Mouse (Mus musculus) urinary bladder, postnatal 36 days (tissue): ENCODE data around the gene Pcsk5.

ENCODE experiments used
- DNase-seq, 2 experiments: peaks; one replicate each; pipeline ENCODE4 v3.0.0; 2022; ENCODE audit warnings: low spot score in 2 of 2, mixed read lengths in 1 of 2

The Pcsk5 gene

GRCm38 (mm10) chr19:17396802-17397201 lies 440.6 kb downstream of the Pcsk5 start:
- DNase-seq, result no peak

- peak; percentile 88 to 93 for DNase-seq
These were observed 443.4 kb downstream of the Pcsk5 start, which contains the start of gene Rfk for GRCm38 (mm10) chr19:17393841-17394591. Gene Rfk (plus strand): TSS chr19:17394043.

DNA sequence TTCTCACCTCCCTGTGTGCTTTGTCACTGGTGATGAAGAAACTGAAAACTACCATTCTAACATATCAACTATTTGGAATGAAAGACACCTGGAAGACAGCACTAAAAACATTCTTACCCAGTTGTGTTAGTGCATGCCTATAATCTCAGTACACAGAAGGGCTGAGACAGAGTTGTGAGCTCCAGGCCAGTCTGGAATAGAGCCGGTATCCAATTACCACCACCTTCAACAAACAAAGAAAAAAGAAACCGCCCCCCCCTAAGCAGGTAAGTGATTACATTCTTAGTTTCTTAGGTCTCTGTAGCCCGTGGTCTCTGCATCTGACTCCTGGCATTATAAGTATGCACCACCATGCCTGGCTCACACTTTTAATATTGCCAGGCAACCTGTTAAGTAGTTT lies 444.6 kb downstream of the Pcsk5 start:
- no peak for DNase-seq

GRCm38 (mm10) chr19:17388404-17388803 lies 449.0 kb downstream of the Pcsk5 start:
- DNase-seq, result no peak

- no peak for DNase-seq
These were observed 451.0 kb downstream of the Pcsk5 start for GRCm38 (mm10) chr19:17386424-17386823.

DNA sequence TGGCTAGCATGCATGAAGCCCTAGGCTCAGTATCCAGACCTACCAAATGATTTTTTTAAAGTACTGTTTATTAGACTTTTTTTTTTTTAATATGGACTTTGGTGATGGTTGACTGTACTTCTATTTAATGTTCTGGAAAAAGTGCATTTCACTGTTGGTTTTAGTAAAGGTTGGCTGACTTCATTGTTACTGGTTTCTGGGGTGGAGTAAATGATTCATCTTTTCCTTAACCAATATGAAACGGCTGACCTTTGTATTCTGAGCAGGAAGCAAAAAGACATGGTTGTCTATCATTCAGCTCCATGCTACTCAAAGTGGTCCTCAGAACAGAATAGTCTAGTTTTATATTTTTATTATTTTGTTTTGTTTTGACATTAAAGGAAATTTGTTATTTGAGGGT lies 452.0 kb downstream of the Pcsk5 start:
- DNase-seq, result no peak

- DNase-seq, result no peak
These were observed 452.4 kb downstream of the Pcsk5 start for GRCm38 (mm10) chr19:17385022-17385421.

DNA sequence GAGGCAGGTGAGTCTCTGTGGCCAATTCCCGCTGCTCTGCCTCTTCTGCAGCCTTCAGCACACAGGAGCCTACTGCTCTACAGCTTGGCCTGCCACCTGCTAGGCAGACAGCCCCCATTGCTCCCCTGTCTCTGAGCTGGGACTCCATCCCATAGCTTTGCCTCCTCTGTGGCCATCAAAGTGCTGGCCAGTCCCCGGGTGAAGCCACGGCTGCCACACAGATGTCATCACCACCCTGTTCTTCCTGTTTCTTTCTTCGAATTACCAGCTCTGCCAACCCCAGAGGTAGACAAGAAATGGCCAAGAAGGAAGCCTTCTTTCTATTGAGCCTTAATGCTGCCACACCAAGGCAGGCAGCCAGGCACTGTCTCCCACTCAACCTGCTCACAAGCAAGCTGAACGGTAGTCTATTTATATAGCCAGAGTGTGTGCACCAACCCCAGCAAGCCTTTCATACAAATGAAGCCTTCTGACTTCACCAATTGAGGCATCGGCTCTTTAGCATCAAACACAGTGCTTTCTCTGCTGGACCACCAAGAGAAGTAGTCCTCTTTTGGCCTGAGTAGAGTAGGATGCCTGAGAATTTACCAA lies 454.5 kb downstream of the Pcsk5 start:
- no peak for DNase-seq
